Mouse (Mus musculus): ENCODE data around the gene Tmc5. TPM values are rescaled to one million over a fixed set of nuclear protein-coding genes. Genes with fewer than 3 reads are reported as not detected.

The Tmc5 gene
- polyA plus RNA-seq, 1 experiment from 2014 or later, result 0.02 TPM

- WGBS (ENCODE audit: insufficient replicate concordance), result 68% methylated on average over 6 of the region's 6 CpGs
- H3K4me2 ChIP-seq (ENCODE audit: low read depth, low read length), result no peak overlapping the region
- H3K4me1 ChIP-seq (ENCODE audit: insufficient read depth), result peaks cover 6% of the 10 kb centered on the region; the same call in 1 of the 2 replicates
- peak; percentile 27; the same call in 1 of the 2 replicates for ATAC-seq
- H3K36me3 ChIP-seq (replicated peaks; ENCODE audit: insufficient read depth, low read length), result no peaks in the 10 kb centered on the region
- peaks cover 4% of the 10 kb centered on the region; the same call in 1 of the 2 replicates for H3K9me3 ChIP-seq (ENCODE audit: low read length)
- TF ChIP-seq CTCF (IDR thresholded peaks at IDR 0.05; ENCODE audit: low read depth) (no peak), EP300 (IDR thresholded peaks at IDR 0.05; ENCODE audit: low read depth) (no peak)
- no peak overlapping the region for H3K27ac ChIP-seq (ENCODE audit: low read depth)
- DNase-seq, result no peak
- H3K27me3 ChIP-seq (ENCODE audit: insufficient read depth, low read length), result no peaks in the 10 kb centered on the region
- no peak overlapping the region for H3K9ac ChIP-seq (replicated peaks)
- no peak overlapping the region for H3K4me3 ChIP-seq (ENCODE audit: low read depth, low read length)
These were observed 11.2 kb upstream of the Tmc5 start for GRCm38 (mm10) chr7:118585856-118586255.

- Histone ChIP-seq H3K9me3 (ENCODE audit: low read length) (peaks cover 4% of the 10 kb centered on the region; the same call in 1 of the 2 replicates), H3K4me2 (ENCODE audit: low read depth, low read length) (no peak overlapping the region), H3K27me3 (ENCODE audit: insufficient read depth, low read length) (0 out of 2 replicates have a peak, but pooled peaks cover 5% of the 10 kb centered on the region), H3K4me1 (ENCODE audit: insufficient read depth) (no peaks in the 10 kb centered on the region; the same call in 1 of the 2 replicates), H3K9ac (replicated peaks) (no peak overlapping the region), H3K27ac (ENCODE audit: low read depth) (no peak overlapping the region), H3K36me3 (replicated peaks; ENCODE audit: insufficient read depth, low read length) (no peaks in the 10 kb centered on the region), H3K4me3 (ENCODE audit: low read depth, low read length) (no peak overlapping the region)
- 77% methylated on average over 5 of the region's 5 CpGs for WGBS (ENCODE audit: insufficient replicate concordance)
- ATAC-seq (no peak), DNase-seq (no peak)
- no peak for TF ChIP-seq EP300 (IDR thresholded peaks at IDR 0.05; ENCODE audit: low read depth)
- TF ChIP-seq CTCF (IDR thresholded peaks at IDR 0.05; ENCODE audit: low read depth), result no peak
These were observed 6.3 kb upstream of the Tmc5 start for GRCm38 (mm10) chr7:118590726-118591305.

- H3K27ac ChIP-seq (ENCODE audit: low read depth), result no peak overlapping the region
- TF ChIP-seq CTCF (IDR thresholded peaks at IDR 0.05; ENCODE audit: low read depth) (no peak), EP300 (IDR thresholded peaks at IDR 0.05; ENCODE audit: low read depth) (no peak)
- no peak overlapping the region for H3K4me3 ChIP-seq (ENCODE audit: low read depth, low read length)
- H3K9me3 ChIP-seq (ENCODE audit: low read length), result peaks cover 4% of the 10 kb centered on the region; the same call in 1 of the 2 replicates
- ATAC-seq (no peak), DNase-seq (no peak)
- WGBS (ENCODE audit: insufficient replicate concordance), result 55% methylated on average over 6 of the region's 6 CpGs
- no peaks in the 10 kb centered on the region for H3K36me3 ChIP-seq (replicated peaks; ENCODE audit: insufficient read depth, low read length)
- H3K4me2 ChIP-seq (ENCODE audit: low read depth, low read length), result no peak overlapping the region
- no peak overlapping the region for H3K9ac ChIP-seq (replicated peaks)
- no peaks in the 10 kb centered on the region; the same call in 1 of the 2 replicates for H3K4me1 ChIP-seq (ENCODE audit: insufficient read depth)
- H3K27me3 ChIP-seq (ENCODE audit: insufficient read depth, low read length), result peaks cover 16% of the 10 kb centered on the region; the same call in 1 of the 2 replicates
These were observed 5.0 kb upstream of the Tmc5 start for GRCm38 (mm10) chr7:118592146-118592545.

GRCm38 (mm10) chr7:118593567-118594407, 3.3 kb upstream of the Tmc5 start:
- H3K9me3 ChIP-seq (ENCODE audit: low read length), result no peaks in the 10 kb centered on the region
- peaks cover 5% of the 10 kb centered on the region for H3K4me1 ChIP-seq (ENCODE audit: insufficient read depth)
- no peak for TF ChIP-seq CTCF (IDR thresholded peaks at IDR 0.05; ENCODE audit: low read depth)
- no peak for TF ChIP-seq EP300 (IDR thresholded peaks at IDR 0.05; ENCODE audit: low read depth)
- H3K36me3 ChIP-seq (replicated peaks; ENCODE audit: insufficient read depth, low read length), result no peaks in the 10 kb centered on the region
- H3K4me2 ChIP-seq (ENCODE audit: low read depth, low read length), result no peak overlapping the region
- peaks cover 25% of the 10 kb centered on the region for H3K27me3 ChIP-seq (ENCODE audit: insufficient read depth, low read length)
- ATAC-seq, result peak; percentile 56; the same call in 1 of the 2 replicates
- no peak overlapping the region for H3K9ac ChIP-seq (replicated peaks)
- H3K4me3 ChIP-seq (ENCODE audit: low read depth, low read length), result no peak overlapping the region
- WGBS (ENCODE audit: insufficient replicate concordance), result 25% methylated on average over 9 of the region's 9 CpGs
- DNase-seq, result peak; percentile 57
- H3K27ac ChIP-seq (ENCODE audit: low read depth), result no peak overlapping the region

GRCm38 (mm10) chr7:118594611-118595010, 2.5 kb upstream of the Tmc5 start:
- DNase-seq, result no peak
- H3K4me1 ChIP-seq (ENCODE audit: insufficient read depth), result peaks cover 5% of the 10 kb centered on the region
- no peak for ATAC-seq
- H3K4me2 ChIP-seq (ENCODE audit: low read depth, low read length), result peak overlapping the region; percentile 49; the same call in 1 of the 2 replicates
- H3K27me3 ChIP-seq (ENCODE audit: insufficient read depth, low read length), result peaks cover 25% of the 10 kb centered on the region
- no peak overlapping the region for H3K4me3 ChIP-seq (ENCODE audit: low read depth, low read length)
- H3K36me3 ChIP-seq (replicated peaks; ENCODE audit: insufficient read depth, low read length), result no peaks in the 10 kb centered on the region
- TF ChIP-seq CTCF (IDR thresholded peaks at IDR 0.05; ENCODE audit: low read depth) (no peak), EP300 (IDR thresholded peaks at IDR 0.05; ENCODE audit: low read depth) (no peak)
- no peak overlapping the region for H3K27ac ChIP-seq (ENCODE audit: low read depth)
- H3K9ac ChIP-seq (replicated peaks), result no peak overlapping the region
- H3K9me3 ChIP-seq (ENCODE audit: low read length), result no peaks in the 10 kb centered on the region
- WGBS (ENCODE audit: insufficient replicate concordance), result 33% methylated on average over 10 of the region's 10 CpGs

GRCm38 (mm10) chr7:118595228-118595627, 1.9 kb upstream of the Tmc5 start:
- Histone ChIP-seq H3K27me3 (ENCODE audit: insufficient read depth, low read length) (peaks cover 25% of the 10 kb centered on the region), H3K36me3 (replicated peaks; ENCODE audit: insufficient read depth, low read length) (no peaks in the 10 kb centered on the region), H3K9me3 (ENCODE audit: low read length) (no peaks in the 10 kb centered on the region), H3K4me1 (ENCODE audit: insufficient read depth) (peaks cover 5% of the 10 kb centered on the region), H3K9ac (replicated peaks) (no peak overlapping the region), H3K27ac (ENCODE audit: low read depth) (no peak overlapping the region), H3K4me2 (ENCODE audit: low read depth, low read length) (peak overlapping the region; percentile 49), H3K4me3 (ENCODE audit: low read depth, low read length) (no peak overlapping the region)
- peak; percentile 74 for ATAC-seq
- peak; percentile 94 for DNase-seq
- TF ChIP-seq CTCF (IDR thresholded peaks at IDR 0.05; ENCODE audit: low read depth) (peak; percentile 99), EP300 (IDR thresholded peaks at IDR 0.05; ENCODE audit: low read depth) (no peak)
- WGBS (ENCODE audit: insufficient replicate concordance), result 3% methylated on average over 14 of the region's 14 CpGs
